Mouse (Mus musculus): ENCODE data around the gene Bfsp1.

Gene Bfsp1

GRCm38 (mm10) chr2:143852295-143853275 is 10.4 kb downstream of the Bfsp1 start:
- DNase-seq = no peak

- DNase-seq = no peak
These were observed 11.4 kb downstream of the Bfsp1 start for GRCm38 (mm10) chr2:143851354-143852221.

- no peak for DNase-seq
These were observed 15.7 kb downstream of the Bfsp1 start for GRCm38 (mm10) chr2:143847291-143847690.

GRCm38 (mm10) chr2:143846799-143847198 is 16.2 kb downstream of the Bfsp1 start:
- peak; percentile 83 to 84 for DNase-seq

GRCm38 (mm10) chr2:143844779-143845178 is 18.2 kb downstream of the Bfsp1 start:
- no peak for DNase-seq

GRCm38 (mm10) chr2:143841536-143841935 is 21.4 kb downstream of the Bfsp1 start:
- DNase-seq = no peak

GRCm38 (mm10) chr2:143840895-143841294 is 22.1 kb downstream of the Bfsp1 start:
- no peak for DNase-seq

- DNase-seq = no peak
These were observed 23.5 kb downstream of the Bfsp1 start for GRCm38 (mm10) chr2:143839458-143839857.

GRCm38 (mm10) chr2:143838698-143839097 is 24.3 kb downstream of the Bfsp1 start:
- peak in 1 of 2 experiments; percentile 28 for DNase-seq

- peak; percentile 70 to 80 for DNase-seq
These were observed 25.7 kb downstream of the Bfsp1 start for GRCm38 (mm10) chr2:143837291-143837701.

GRCm38 (mm10) chr2:143835820-143836219 is 27.2 kb downstream of the Bfsp1 start:
- no peak for DNase-seq

- no peak for DNase-seq
These were observed 28.9 kb downstream of the Bfsp1 start for GRCm38 (mm10) chr2:143834082-143834481.

GRCm38 (mm10) chr2:143832721-143833120 is 30.3 kb downstream of the Bfsp1 start:
- no peak for DNase-seq

GRCm38 (mm10) chr2:143831645-143832044 is 31.3 kb downstream of the Bfsp1 start:
- no peak for DNase-seq

- no peak for DNase-seq
These were observed 49.5 kb downstream of the Bfsp1 start for GRCm38 (mm10) chr2:143813461-143813860.

GRCm38 (mm10) chr2:143812262-143812661 is 50.7 kb downstream of the Bfsp1 start:
- no peak for DNase-seq

- peak in 1 of 2 experiments; percentile 9 for DNase-seq
These were observed 54.2 kb downstream of the Bfsp1 start for GRCm38 (mm10) chr2:143808789-143809188.

- DNase-seq = no peak
These were observed 55.9 kb downstream of the Bfsp1 start for GRCm38 (mm10) chr2:143806924-143807664.

GRCm38 (mm10) chr2:143806140-143806923 is 56.6 kb downstream of the Bfsp1 start:
- DNase-seq = peak; percentile 52 to 70

- no peak for DNase-seq
These were observed 61.9 kb downstream of the Bfsp1 start for GRCm38 (mm10) chr2:143801097-143801496.

- no peak for DNase-seq
These were observed 66.5 kb downstream of the Bfsp1 start for GRCm38 (mm10) chr2:143796335-143797013.
